8 mouse cellular contexts compared by ENCODE assay signal in the genomic region with DNA sequence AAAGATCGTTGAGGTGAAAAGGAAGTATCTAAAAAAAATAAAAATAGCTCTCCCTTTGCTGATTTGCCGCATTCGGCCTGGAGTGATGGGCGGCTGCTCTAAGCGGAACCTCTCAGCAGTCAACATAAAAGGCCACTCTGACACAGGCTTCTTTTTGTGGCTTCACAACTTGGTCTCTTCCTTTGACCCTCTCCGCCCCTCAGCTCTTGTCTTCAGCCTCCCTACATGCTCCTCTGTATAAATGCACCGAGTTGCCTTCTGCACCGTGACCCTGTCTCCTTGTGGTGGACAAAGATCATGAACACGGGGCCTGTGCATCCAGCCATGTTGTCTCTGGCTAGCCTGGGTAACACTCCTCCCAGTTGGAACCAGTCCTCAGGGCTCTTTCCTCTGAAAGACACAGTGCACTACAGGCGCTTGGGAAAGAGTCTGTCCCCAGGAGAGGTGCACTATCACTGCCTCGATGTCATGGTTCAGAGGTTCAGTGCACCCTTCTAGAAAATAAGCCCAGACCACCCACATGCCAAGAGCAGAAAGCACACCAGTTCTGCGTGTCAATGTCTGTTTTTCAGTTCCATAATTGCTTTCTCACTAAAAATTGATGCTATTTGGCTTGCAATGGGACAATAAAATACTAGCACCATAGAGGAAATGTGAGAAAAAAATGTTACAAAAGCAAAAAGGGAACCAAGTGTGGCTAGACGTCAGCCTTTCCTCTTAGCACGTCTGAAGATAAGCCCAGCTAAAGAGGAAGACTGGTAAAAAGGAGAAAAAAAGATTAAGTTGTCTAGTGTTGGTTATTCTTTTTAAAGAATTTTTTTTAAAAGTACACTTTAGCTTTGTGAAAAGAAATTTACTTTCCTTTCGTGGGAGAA. TPM values are rescaled to one million over a fixed set of nuclear protein-coding genes. Genes with fewer than 3 reads are reported as not detected.
DNase-seq lines count a peak whose midpoint lies in the region; ATAC-seq and TF ChIP-seq lines count a peak whose summit lies in the region.

No protein-coding gene starts in this region.

- intact Hi-C loops in left cerebral cortex, postnatal 4 days (cut with DNase I), result no loop called here
- intact Hi-C loops in left cerebral cortex, postnatal 36 days (cut with DNase I), result loop anchor here (2.0 kb wide), 1 partner anchor 127 kb away; no protein-coding TSS in a partner anchor

- peak overlapping the region; percentile 96 for H3K27ac ChIP-seq in spleen, adult 2 months (ENCODE audit: insufficient read depth, low read length)

- peak overlapping the region; percentile 6; the same call in 1 of the 2 replicates for H3K4me3 ChIP-seq in spleen, adult 2 months (ENCODE audit: extremely low read depth, insufficient read depth, insufficient read length)

- peaks cover 18% of the 10 kb centered on the region; the same call in 1 of the 2 replicates for H3K4me1 ChIP-seq in spleen, adult 2 months (ENCODE audit: control insufficient read depth, insufficient read depth, insufficient read length)

- TF ChIP-seq POLR2A in spleen, adult 2 months (IDR thresholded peaks at IDR 0.05; ENCODE audit: low read depth, low read length), result peak; percentile 4; the same call in 1 of the 2 replicates

- peak; percentile 71 for ATAC-seq in granulocyte monocyte progenitor cell, adult 5-6 weeks (replicated peaks; ENCODE audit: poor library complexity, severe bottlenecking)

- DNase-seq in left cerebral cortex, postnatal 4 days, result peak; percentile 61
- no peak for DNase-seq in left cerebral cortex, postnatal 36 days (ENCODE audit: low spot score in 2 of 2)
- DNase-seq in adrenal gland, adult 8-10 months, result peak; percentile 35
- peak; percentile 46 to 79 for DNase-seq in kidney, postnatal 25 days
- peak; percentile 57 to 64 for DNase-seq in spleen, adult 2 months (ENCODE audit: low read depth in 1 of 2, low spot score in 2 of 2)
- no peak for DNase-seq in left cerebral cortex, adult 9 months (ENCODE audit: low spot score in 2 of 2)
- no peak for DNase-seq in ovary, adult 18-20 months (ENCODE audit: low spot score)

- no peaks in the 10 kb centered on the region for H3K36me3 ChIP-seq in spleen, adult 2 months (ENCODE audit: control insufficient read depth, insufficient read depth, low read length)

- TF ChIP-seq CTCF in spleen, adult 2 months (IDR thresholded peaks at IDR 0.05; ENCODE audit: extremely low read depth, insufficient read depth, insufficient read length, insufficient replicate concordance), result no peak

- no peaks in the 10 kb centered on the region for H3K27me3 ChIP-seq in spleen, adult 2 months (ENCODE audit: control insufficient read depth, insufficient read depth, low read length)

- 13% methylated on average over 15 of the region's 15 CpGs for WGBS in spleen, adult 2 months

RNA-seq across cellular contexts. Expression of a gene that starts 15.8 kb away (rescaled TPM):
- 100 to 1,000 TPM; 161 to 164 TPM for total RNA-seq in left cerebral cortex, postnatal 4 days (2021)
- total RNA-seq in left cerebral cortex, postnatal 36 days (2021), result 100 to 1,000 TPM; 103 to 108 TPM
- total RNA-seq in adrenal gland, adult 8-10 months (2022), result 100 to 1,000 TPM; 141 to 160 (median 152) TPM
- 274 and 294 TPM in 2 replicates for total RNA-seq in granulocyte monocyte progenitor cell, adult 5-6 weeks (2014; fragmentation: Nextera tagmentation)
- total RNA-seq in granulocyte monocyte progenitor cell, adult 5-6 weeks (2017), result 340 and 376 TPM in 2 replicates
- polyA plus RNA-seq in spleen, adult 2 months (2012; rRNA removed), result 42.6 and 42.7 TPM in 2 replicates

RNA-seq across cellular contexts. Expression of a gene that starts 37.2 kb away (rescaled TPM):
- total RNA-seq in left cerebral cortex, postnatal 4 days (2021), result 10 to 100 TPM; 76.7 to 80.3 TPM
- 10 to 100 TPM; 52.5 to 62.7 TPM for total RNA-seq in left cerebral cortex, postnatal 36 days (2021)
- 100 to 1,000 TPM; 115 to 138 (median 117) TPM for total RNA-seq in adrenal gland, adult 8-10 months (2022)
- 79.8 and 118 TPM in 2 replicates for total RNA-seq in granulocyte monocyte progenitor cell, adult 5-6 weeks (2014; fragmentation: Nextera tagmentation)
- 66.0 and 82.7 TPM in 2 replicates for total RNA-seq in granulocyte monocyte progenitor cell, adult 5-6 weeks (2017)
- polyA plus RNA-seq in spleen, adult 2 months (2012; rRNA removed), result 13.3 and 16.9 TPM in 2 replicates

Comparison
In these comparisons a context has a peak if more than half of its experiments do, and no peak if none do; other contexts are left out.
1. DNase-seq: peak in left cerebral cortex, postnatal 4 days (single experiment), adrenal gland, adult 8-10 months (single experiment), kidney, postnatal 25 days (2 of 2) and spleen, adult 2 months (2 of 2); none in left cerebral cortex, postnatal 36 days (0 of 2), left cerebral cortex, adult 9 months (0 of 2) and ovary, adult 18-20 months (single experiment).